In genomic region chr11:84724080-84724479, GRCm38 (mm10) we compare ENCODE assay signal across 7 mouse cellular contexts.
DNase-seq lines count a peak whose midpoint lies in the region; ATAC-seq lines count a peak whose summit lies in the region.

No protein-coding gene starts in this region.

- no peaks in the 10 kb centered on the region for H3K36me3 ChIP-seq in limb, embryonic 10.5 days
- H3K36me3 ChIP-seq in neural tube, embryonic 15.5 days, result no peaks in the 10 kb centered on the region
- H3K36me3 ChIP-seq in intestine, embryonic 16.5 days (ENCODE audit: control insufficient read depth, insufficient read depth, low read length), result no peaks in the 10 kb centered on the region

- peaks cover 40% of the 10 kb centered on the region for H3K27me3 ChIP-seq in limb, embryonic 10.5 days (ENCODE audit: low read depth, poor library complexity, severe bottlenecking)
- H3K27me3 ChIP-seq in neural tube, embryonic 15.5 days (replicated peaks), result peaks cover 8% of the 10 kb centered on the region
- H3K27me3 ChIP-seq in intestine, embryonic 16.5 days (replicated peaks; ENCODE audit: control insufficient read depth, insufficient read depth, low read length), result peaks cover 2% of the 10 kb centered on the region; the same call in 1 of the 2 replicates

- WGBS in limb, embryonic 10.5 days, result 5% methylated on average over 18 of the region's 18 CpGs
- WGBS in neural tube, embryonic 15.5 days, result 7% methylated on average over 18 of the region's 18 CpGs
- 4% methylated on average over 18 of the region's 18 CpGs for WGBS in intestine, embryonic 16.5 days

- no peaks in the 10 kb centered on the region for H3K9me3 ChIP-seq in limb, embryonic 10.5 days (replicated peaks)
- no peaks in the 10 kb centered on the region for H3K9me3 ChIP-seq in neural tube, embryonic 15.5 days (replicated peaks)
- no peaks in the 10 kb centered on the region for H3K9me3 ChIP-seq in intestine, embryonic 16.5 days (ENCODE audit: control insufficient read depth, low read length)

- no peak overlapping the region for H3K27ac ChIP-seq in limb, embryonic 10.5 days
- 0 out of 2 replicates have a peak overlapping the region, but pooled peaks have one; percentile 18 for H3K27ac ChIP-seq in neural tube, embryonic 15.5 days (replicated peaks)
- no peak overlapping the region for H3K27ac ChIP-seq in intestine, embryonic 16.5 days (ENCODE audit: low read length)

- peak; percentile 33 for DNase-seq in lung, postnatal 10 days
- no peak for DNase-seq in lung, postnatal 25 days (ENCODE audit: low spot score)
- peak; percentile 65 for DNase-seq in cerebellum, adult 8-10 months
- DNase-seq in frontal cortex, postnatal 25 days (ENCODE audit: low spot score in 2 of 2), result peak; percentile 11 to 14
- DNase-seq in limb, embryonic 10.5 days (ENCODE audit: low spot score), result peak; percentile 60

- 0 out of 2 replicates have a peak, but pooled peaks have one; percentile 40 for ATAC-seq in neural tube, embryonic 15.5 days (ENCODE audit: low FRiP score)
- ATAC-seq in intestine, embryonic 16.5 days, result no peak

- 0 out of 2 replicates have a peak, but pooled peaks cover 6% of the 10 kb centered on the region for H3K4me1 ChIP-seq in limb, embryonic 10.5 days
- peaks cover 34% of the 10 kb centered on the region for H3K4me1 ChIP-seq in neural tube, embryonic 15.5 days
- no peaks in the 10 kb centered on the region for H3K4me1 ChIP-seq in intestine, embryonic 16.5 days (ENCODE audit: control insufficient read depth, insufficient read depth, low read length)

- H3K9ac ChIP-seq in neural tube, embryonic 15.5 days (replicated peaks), result no peak overlapping the region
- no peak overlapping the region for H3K9ac ChIP-seq in intestine, embryonic 16.5 days (ENCODE audit: low read depth, low read length)

- no peak overlapping the region for H3K4me3 ChIP-seq in limb, embryonic 10.5 days
- H3K4me3 ChIP-seq in neural tube, embryonic 15.5 days (replicated peaks), result no peak overlapping the region
- H3K4me3 ChIP-seq in intestine, embryonic 16.5 days (ENCODE audit: low read length), result no peak overlapping the region

- 0 out of 2 replicates have a peak overlapping the region, but pooled peaks have one; percentile 25 for H3K4me2 ChIP-seq in neural tube, embryonic 15.5 days
- no peak overlapping the region for H3K4me2 ChIP-seq in intestine, embryonic 16.5 days (ENCODE audit: low read depth, low read length)
